Mouse (Mus musculus): Measurements from ENCODE around the gene Sgtb.

GRCm38 (mm10) chr13:104082504-104082903 lies 27.0 kb upstream of the Sgtb start:
- TF ChIP-seq POLR2A (IDR thresholded peaks at IDR 0.05; ENCODE audit: low read depth, low read length) = no peak
- no peak for TF ChIP-seq CTCF (IDR thresholded peaks at IDR 0.05; ENCODE audit: extremely low read depth, insufficient read length, insufficient replicate concordance, low read depth, low read length)

Data from small intestine, adult 2 months (tissue).